Mouse (Mus musculus) midbrain, embryonic 10.5 days (tissue): Measurements from ENCODE around the gene Vmn1r47. TPM values are rescaled to one million over a fixed set of nuclear protein-coding genes. Genes with fewer than 3 reads are reported as not detected.
"Not testable (repeated sequence)": the region's sequence is repeated elsewhere in the genome, so short reads cannot be mapped to it uniquely, and the experiment has no call there.

Experiments used
- DNase-seq: peaks from one replicate; pipeline ENCODE4 v3.0.0-alpha.2; 2017; ENCODE audit warnings: low spot score
- H3K27ac ChIP-seq: fragments of 300-500 bp; sonication (generic); replicated peaks from 2 replicates; pipeline ENCODE4 v1.5.1; 2016; ENCODE audit warnings: mild to moderate bottlenecking
- H3K27me3 ChIP-seq: fragments of 300-500 bp; sonication (generic); 2 replicates; pipeline ENCODE4 v1.6.1; 2016; ENCODE audit warnings: low read depth, mild to moderate bottlenecking; ENCODE audit not compliant: poor library complexity, severe bottlenecking
- H3K36me3 ChIP-seq: fragments of 300-500 bp; sonication (generic); 2 replicates; pipeline ENCODE4 v1.6.1; 2016; ENCODE audit warnings: mild to moderate bottlenecking, moderate library complexity
- H3K4me1 ChIP-seq: fragments of 300-500 bp; sonication (generic); 2 replicates; pipeline ENCODE4 v1.6.1; 2016
- H3K4me3 ChIP-seq: fragments of 300-500 bp; sonication (generic); 2 replicates; pipeline ENCODE4 v1.5.1; 2016; ENCODE audit warnings: mild to moderate bottlenecking, moderate library complexity
- H3K9me3 ChIP-seq: fragments of 300-500 bp; sonication (generic); replicated peaks from 2 replicates; pipeline ENCODE4 v1.6.1; 2016; ENCODE audit warnings: mild to moderate bottlenecking
- WGBS: fragments of 180-500 bp; shearing (Covaris S2); methylation state at CpG from one replicate; pipeline ENCODE4 v1.1.7; 2016; 5-methylcytosine and 5-hydroxymethylcytosine counted together
- polyA plus RNA-seq: library from polyadenylated mRNA; unstranded; fragments of >200 nt; fragmentation: Nextera tagmentation; extraction: Ambion mirVana; gene quantifications from 2 replicates; pipeline ENCODE4 v1.2.1, GENCODE M21; 2016

Vmn1r47 gene
- polyA plus RNA-seq = not detected in 2 replicates

- peaks cover 14% of the 10 kb centered on the region for H3K9me3 ChIP-seq
- not testable (repeated sequence) for H3K36me3 ChIP-seq, DNase-seq, H3K4me1 ChIP-seq, H3K4me3 ChIP-seq, H3K27ac ChIP-seq, H3K27me3 ChIP-seq
- 93% methylated on average over 1 of the region's 1 CpGs for WGBS
Measured at GRCm38 (mm10) chr6:90015847-90016246, at the start of gene Vmn1r47. Gene Vmn1r47 (plus strand): TSS chr6:90016147.

GRCm38 (mm10) chr6:89966341-89966740 is 49.6 kb upstream of the Vmn1r47 start:
- no peaks in the 10 kb centered on the region for H3K4me1 ChIP-seq
- H3K9me3 ChIP-seq = peaks cover 49% of the 10 kb centered on the region
- no peak for DNase-seq
- H3K27ac ChIP-seq = no peak overlapping the region
- H3K27me3 ChIP-seq = no peaks in the 10 kb centered on the region
- no peaks in the 10 kb centered on the region for H3K36me3 ChIP-seq
- H3K4me3 ChIP-seq = no peak overlapping the region

DNA sequence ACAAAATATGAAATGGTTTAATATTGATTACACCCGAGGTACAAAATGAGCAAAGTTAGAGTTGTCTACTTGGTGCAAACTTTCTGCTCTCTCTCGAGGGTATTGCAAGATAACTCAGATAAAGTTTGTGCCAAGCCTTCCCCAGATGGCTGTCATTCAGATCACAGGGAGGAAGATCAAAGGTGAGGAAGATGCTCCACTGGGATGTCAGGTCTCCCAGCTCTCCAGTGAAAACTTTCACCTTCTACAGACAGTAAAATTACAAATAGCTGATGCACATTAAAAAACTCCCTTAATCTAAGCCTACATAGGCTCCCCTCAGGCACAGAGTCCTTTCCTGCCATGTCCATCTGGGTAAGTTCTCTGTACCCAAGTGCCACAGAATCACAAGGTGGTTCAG is 46.9 kb upstream of the Vmn1r47 start, which contains the start of gene Vmn1r46:
TSS of gene Vmn1r46 (plus strand) at position 301 of the 400 bp plus-strand sequence.
- H3K4me3 ChIP-seq = no peak within 1 kb of the TSS
- 71% methylated on average over 2 of the region's 2 CpGs for WGBS
- H3K4me1 ChIP-seq = no peaks in the 10 kb centered on the region
- no peaks in the 10 kb centered on the region for H3K36me3 ChIP-seq
- H3K9me3 ChIP-seq = peaks cover 65% of the 10 kb centered on the region
- H3K27ac ChIP-seq = no peak within 1 kb of the TSS
- no peak for DNase-seq
- H3K27me3 ChIP-seq = no peaks in the 10 kb centered on the region

GRCm38 (mm10) chr6:89985989-89986388 is 30.0 kb upstream of the Vmn1r47 start:
- DNase-seq = no peak
- no peaks in the 10 kb centered on the region for H3K36me3 ChIP-seq
- WGBS = 39% methylated on average over 1 of the region's 1 CpGs
- no peaks in the 10 kb centered on the region for H3K4me1 ChIP-seq
- H3K9me3 ChIP-seq = peaks cover 48% of the 10 kb centered on the region
- no peak overlapping the region for H3K27ac ChIP-seq
- H3K27me3 ChIP-seq = no peaks in the 10 kb centered on the region
- H3K4me3 ChIP-seq = no peak overlapping the region

DNA sequence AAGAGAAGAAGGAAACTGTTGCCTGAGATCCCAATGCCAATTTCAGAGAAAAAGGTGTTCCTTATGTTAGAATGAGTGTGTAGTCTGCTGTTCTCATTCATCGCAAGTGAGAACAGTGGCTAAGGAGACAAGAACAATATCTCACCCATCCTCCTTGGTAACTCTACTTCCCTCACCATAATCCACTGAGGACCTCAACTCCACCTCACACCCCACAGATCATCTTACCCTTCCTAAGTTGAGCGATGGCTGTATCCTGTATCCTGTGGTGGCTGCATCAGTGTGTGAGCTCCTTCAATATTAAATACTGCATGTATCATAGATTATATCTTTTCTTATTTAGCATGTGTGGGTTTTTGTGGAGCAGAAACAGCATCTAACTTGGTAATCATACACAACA is 20.8 kb downstream of the Vmn1r47 start, which contains the start of gene Vmn1r48:
TSS of gene Vmn1r48 (minus strand) at position 101 of the 400 bp plus-strand sequence.
- H3K4me1 ChIP-seq, H3K27ac ChIP-seq, H3K4me3 ChIP-seq, DNase-seq, H3K36me3 ChIP-seq, H3K27me3 ChIP-seq, H3K9me3 ChIP-seq: not testable (repeated sequence)
- no CpG with 5 or more reads among the region's 2 CpGs for WGBS

Other genes with a start within 250 kb of the Vmn1r47 start
- gene Vmn1r42, start 139.7 kb upstream of the Vmn1r47 start, polyA plus RNA-seq = not detected in 2 replicates
- not detected in 2 replicates for gene Vmn1r43, start 139.7 kb upstream of the Vmn1r47 start, polyA plus RNA-seq
- gene Vmn1r44, start 132.5 kb upstream of the Vmn1r47 start, polyA plus RNA-seq = not detected in 2 replicates
- not detected in 2 replicates for gene Vmn1r45, start 75.5 kb upstream of the Vmn1r47 start, polyA plus RNA-seq
- gene Vmn1r46, start 46.8 kb upstream of the Vmn1r47 start, polyA plus RNA-seq = not detected in 2 replicates
- gene Vmn1r48, start 20.7 kb downstream of the Vmn1r47 start, polyA plus RNA-seq = not detected in 2 replicates
- gene Vmn1r49, start 62.4 kb downstream of the Vmn1r47 start, polyA plus RNA-seq = not detected in 2 replicates
- gene Vmn1r50, start 85.3 kb downstream of the Vmn1r47 start, polyA plus RNA-seq = not detected in 2 replicates
- gene Vmn1r51, start 106.4 kb downstream of the Vmn1r47 start, polyA plus RNA-seq = not detected in 2 replicates
- gene Vmn1r52, start 158.7 kb downstream of the Vmn1r47 start, polyA plus RNA-seq = not detected in 2 replicates
- gene V1ra8, start 186.6 kb downstream of the Vmn1r47 start, polyA plus RNA-seq = not detected in 2 replicates
- gene Vmn1r53, start 208.3 kb downstream of the Vmn1r47 start, polyA plus RNA-seq = not detected in 2 replicates
- gene Vmn1r54, start 230.2 kb downstream of the Vmn1r47 start, polyA plus RNA-seq = not detected in 2 replicates